Mouse (Mus musculus): Measurements from ENCODE around the gene Hyal2.

DNA sequence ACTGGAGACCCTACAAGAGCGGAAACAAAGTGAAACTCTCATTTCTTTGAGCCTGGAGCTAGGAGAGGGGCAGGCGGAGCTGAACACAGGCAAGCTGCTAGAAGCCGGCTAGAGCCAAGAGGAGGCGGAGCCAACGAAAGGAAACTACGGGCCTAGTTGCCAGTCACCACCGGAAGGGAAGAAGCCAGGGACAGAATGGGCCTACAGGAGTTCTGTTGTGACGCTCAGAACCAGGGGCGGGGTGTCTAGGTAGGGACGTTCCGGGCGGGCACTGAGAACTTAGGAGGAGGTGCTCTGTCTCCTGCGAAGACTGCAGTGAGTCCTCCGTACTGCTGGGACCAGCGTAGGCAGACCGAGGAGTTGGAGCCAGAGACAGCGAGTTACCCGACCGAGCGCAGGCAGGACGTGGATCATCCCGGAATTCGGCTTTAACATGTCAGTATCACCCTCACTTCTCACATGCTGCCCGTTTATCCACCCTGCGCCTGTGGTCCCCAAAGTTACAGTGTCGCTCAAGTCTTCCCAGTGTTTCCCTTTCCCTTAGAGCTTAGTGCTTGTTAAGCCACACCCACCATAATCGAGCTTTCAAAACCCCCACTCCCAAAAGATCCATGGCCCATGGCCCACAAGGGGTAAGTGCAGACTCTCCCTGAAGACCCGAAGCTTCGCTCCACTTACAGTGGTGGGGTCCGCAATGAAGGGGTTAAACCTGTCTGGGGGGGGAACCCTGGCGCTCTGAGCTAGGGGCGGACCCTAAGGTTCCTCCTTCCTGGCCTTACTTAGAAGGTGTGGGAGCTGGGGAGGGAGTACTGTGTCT, 13.0 kb downstream of the Hyal2 start, which contains the start of gene Hyal3:
- TF ChIP-seq CTCF (IDR thresholded peaks at IDR 0.05; ENCODE audit: low read depth) (0 out of 2 replicates have a peak, but pooled peaks have one; percentile 3), EP300 (IDR thresholded peaks at IDR 0.05; ENCODE audit: low read depth) (peak; percentile 42; the same call in 1 of the 2 replicates)

Measured in liver, postnatal 0 days (tissue).